Mouse (Mus musculus) forebrain, embryonic 14.5 days (tissue): ENCODE results near the gene Zfhx3. TPM values are rescaled to one million over a fixed set of nuclear protein-coding genes. Genes with fewer than 3 reads are reported as not detected.

Experiments
- ATAC-seq: fragments of 200-750 bp; cut with Nextera tagmentation; 2 replicates; pipeline ENCODE4 v1.8.0; 2017; ENCODE audit warnings: mild to moderate bottlenecking, moderate library complexity
- DNase-seq: peaks from one replicate; pipeline ENCODE4 v3.0.0-alpha.2; 2015; ENCODE audit warnings: low spot score
- H3K27ac ChIP-seq: fragments of 300-500 bp; sonication (generic); 2 replicates; pipeline ENCODE4 v1.5.1; 2014; ENCODE audit warnings: low read depth, mild to moderate bottlenecking, control low read depth, low read length, moderate library complexity
- H3K27me3 ChIP-seq: fragments of 300-500 bp; sonication (generic); replicated peaks from 2 replicates; pipeline ENCODE4 v1.6.1; 2014; ENCODE audit warnings: low read length, control low read depth, mixed read lengths; ENCODE audit not compliant: control insufficient read depth, insufficient read depth
- H3K36me3 ChIP-seq: fragments of 300-500 bp; sonication (generic); 2 replicates; pipeline ENCODE4 v1.6.1; 2014; ENCODE audit warnings: low read length, control low read depth; ENCODE audit not compliant: control insufficient read depth, insufficient read depth
- H3K4me1 ChIP-seq: fragments of 300-500 bp; sonication (generic); 2 replicates; pipeline ENCODE4 v1.6.1; 2014; ENCODE audit warnings: antibody characterized with exemption, low read length, control low read depth; ENCODE audit not compliant: control insufficient read depth, insufficient read depth
- H3K4me2 ChIP-seq: fragments of 300-500 bp; sonication (generic); 2 replicates; pipeline ENCODE4 v1.6.1; 2014; ENCODE audit warnings: mild to moderate bottlenecking, control low read depth, low read length
- H3K4me3 ChIP-seq: fragments of 300-500 bp; sonication (generic); 2 replicates; pipeline ENCODE4 v1.5.1; 2014; ENCODE audit warnings: low read depth, low read length, control low read depth
- H3K9ac ChIP-seq: fragments of 300-500 bp; sonication (generic); 2 replicates; pipeline ENCODE4 v1.6.1; 2014; ENCODE audit warnings: mild to moderate bottlenecking, low read length, control low read depth, moderate library complexity
- H3K9me3 ChIP-seq: fragments of 300-500 bp; sonication (generic); replicated peaks from 2 replicates; pipeline ENCODE4 v1.6.1; 2016; ENCODE audit warnings: low read length, control low read depth, mixed read lengths; ENCODE audit not compliant: control insufficient read depth
- WGBS: fragments of 180-500 bp; shearing (Covaris S2); extraction: QIAGEN DNeasy Blood & Tissue Kit; methylation state at CpG from one replicate; pipeline ENCODE4 v1.1.7; 2014; 5-methylcytosine and 5-hydroxymethylcytosine counted together
- polyA plus RNA-seq: library from polyadenylated mRNA; unstranded; fragments of >200 nt; fragmentation: Nextera tagmentation; extraction: Ambion mirVana; gene quantifications from 2 replicates; pipeline ENCODE4 v1.2.1, GENCODE M21; 2014

Gene Zfhx3
- polyA plus RNA-seq, 1 experiment from 2014 or later = 11.7 TPM

DNA sequence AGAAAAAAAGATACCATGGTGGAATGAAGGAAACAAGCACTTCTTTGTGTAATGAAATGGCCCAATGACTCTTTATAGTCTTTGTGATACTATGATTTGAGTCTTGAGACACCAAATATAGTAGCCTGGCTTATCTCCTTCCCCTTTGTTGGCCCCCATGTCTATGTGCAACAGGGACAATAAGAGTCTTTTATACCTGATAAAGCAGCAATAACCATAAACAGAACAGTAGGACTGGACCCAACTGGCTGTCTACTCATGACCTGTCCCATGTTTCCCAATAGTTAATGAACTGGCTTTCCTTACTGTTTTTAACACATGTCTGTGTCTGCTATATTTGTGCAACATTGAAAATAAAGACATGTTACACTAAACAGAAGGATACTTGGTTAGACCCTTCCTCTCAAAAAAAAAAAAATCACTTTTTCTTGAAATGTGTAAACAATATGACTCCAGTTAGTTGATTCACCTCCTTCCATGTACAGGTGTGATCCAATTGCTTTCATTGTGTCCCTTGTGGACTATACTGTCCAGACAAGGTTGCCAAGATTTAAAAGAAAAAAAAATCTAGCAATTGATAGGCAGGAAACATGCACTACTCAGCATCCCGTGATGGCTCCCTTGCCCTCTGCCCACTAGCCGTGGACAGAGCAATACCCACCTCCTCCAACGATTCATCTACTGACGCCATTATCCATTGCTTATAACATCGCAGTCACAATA, 631.0 kb downstream of the Zfhx3 start:
- Histone ChIP-seq H3K4me3 (no peak overlapping the region), H3K9ac (no peak overlapping the region), H3K4me1 (peaks cover 3% of the 10 kb centered on the region; the same call in 1 of the 2 replicates), H3K36me3 (no peaks in the 10 kb centered on the region), H3K27me3 (no peaks in the 10 kb centered on the region), H3K9me3 (no peaks in the 10 kb centered on the region), H3K27ac (no peak overlapping the region), H3K4me2 (no peak overlapping the region)
- DNase-seq (no peak), ATAC-seq (no peak)
- WGBS = 85% methylated on average over 5 of the region's 5 CpGs

DNA sequence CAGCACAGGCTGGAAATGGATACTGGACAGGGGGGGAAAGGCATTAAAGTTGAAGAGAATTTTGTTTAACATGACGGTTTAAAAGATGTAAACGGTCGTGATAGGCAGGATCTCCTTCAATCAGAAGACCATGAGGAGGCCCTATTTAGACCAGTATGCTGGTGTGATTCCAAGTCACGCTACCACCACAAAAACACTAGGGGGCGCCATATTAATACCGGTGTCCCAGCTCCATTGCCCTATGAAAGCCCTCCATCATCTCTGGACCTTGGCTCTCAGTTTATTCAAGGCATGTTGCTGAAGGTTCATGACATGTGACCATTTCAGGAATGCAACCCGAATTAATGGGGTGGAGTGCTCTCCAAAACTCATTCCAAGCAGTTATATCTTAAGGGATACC, 631.7 kb downstream of the Zfhx3 start:
- no peak overlapping the region for H3K4me3 ChIP-seq
- no peaks in the 10 kb centered on the region for H3K36me3 ChIP-seq
- H3K27me3 ChIP-seq = no peaks in the 10 kb centered on the region
- 36% methylated on average over 7 of the region's 7 CpGs for WGBS
- no peak overlapping the region for H3K9ac ChIP-seq
- ATAC-seq = no peak
- peaks cover 5% of the 10 kb centered on the region; the same call in 1 of the 2 replicates for H3K4me1 ChIP-seq
- H3K9me3 ChIP-seq = no peaks in the 10 kb centered on the region
- H3K27ac ChIP-seq = no peak overlapping the region
- no peak for DNase-seq
- H3K4me2 ChIP-seq = no peak overlapping the region

DNA sequence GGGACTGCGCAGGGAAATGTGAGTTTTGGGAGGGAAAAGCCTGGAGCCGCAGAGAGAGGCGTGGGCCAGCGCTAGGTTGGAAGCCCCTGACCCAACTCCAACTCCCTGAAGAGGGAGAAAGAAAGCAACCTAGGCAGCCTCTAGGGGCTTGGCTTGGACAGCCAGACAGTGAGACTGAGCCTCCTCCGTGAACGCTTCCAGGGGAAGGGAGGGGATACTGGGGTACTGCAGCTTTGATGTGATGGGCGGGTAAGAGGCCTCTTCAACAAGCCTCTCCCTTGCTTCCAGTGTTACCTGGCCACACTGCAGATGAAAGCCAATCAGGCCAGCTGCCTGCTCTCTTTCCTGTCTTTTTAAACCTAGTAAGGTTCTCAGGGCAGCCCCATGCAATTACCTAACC, 635.1 kb downstream of the Zfhx3 start:
- Histone ChIP-seq H3K27ac (no peak overlapping the region), H3K9me3 (no peaks in the 10 kb centered on the region), H3K4me1 (peaks cover 5% of the 10 kb centered on the region; the same call in 1 of the 2 replicates), H3K36me3 (no peaks in the 10 kb centered on the region), H3K27me3 (no peaks in the 10 kb centered on the region), H3K4me2 (no peak overlapping the region), H3K9ac (no peak overlapping the region), H3K4me3 (no peak overlapping the region)
- WGBS = 14% methylated on average over 7 of the region's 7 CpGs
- no peak for ATAC-seq
- DNase-seq = no peak

DNA sequence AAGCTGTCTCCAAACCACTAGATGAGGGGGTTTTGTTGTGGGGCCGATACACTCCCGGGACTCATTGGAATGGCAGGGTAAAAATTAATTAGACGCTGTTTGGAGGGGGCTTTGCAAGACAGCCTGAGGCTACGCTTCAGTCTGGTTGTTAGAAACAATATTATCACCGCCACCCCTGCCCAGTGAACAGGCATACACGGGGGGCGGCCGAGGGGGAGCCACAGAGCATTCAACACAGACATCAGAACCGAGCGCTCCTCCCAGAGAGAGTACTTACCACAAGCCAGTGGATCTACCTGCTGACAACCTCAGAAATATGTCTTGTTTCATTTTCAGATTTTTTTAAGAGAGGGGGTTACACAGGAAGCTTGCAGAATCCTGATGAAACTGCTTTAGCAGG, 635.9 kb downstream of the Zfhx3 start:
- Histone ChIP-seq H3K4me2 (no peak overlapping the region), H3K9ac (no peak overlapping the region), H3K4me1 (peaks cover 5% of the 10 kb centered on the region; the same call in 1 of the 2 replicates), H3K4me3 (no peak overlapping the region), H3K9me3 (no peaks in the 10 kb centered on the region), H3K36me3 (no peaks in the 10 kb centered on the region), H3K27ac (peak overlapping the region; percentile 21; the same call in 1 of the 2 replicates), H3K27me3 (no peaks in the 10 kb centered on the region)
- DNase-seq (no peak), ATAC-seq (no peak)
- 17% methylated on average over 10 of the region's 10 CpGs for WGBS

DNA sequence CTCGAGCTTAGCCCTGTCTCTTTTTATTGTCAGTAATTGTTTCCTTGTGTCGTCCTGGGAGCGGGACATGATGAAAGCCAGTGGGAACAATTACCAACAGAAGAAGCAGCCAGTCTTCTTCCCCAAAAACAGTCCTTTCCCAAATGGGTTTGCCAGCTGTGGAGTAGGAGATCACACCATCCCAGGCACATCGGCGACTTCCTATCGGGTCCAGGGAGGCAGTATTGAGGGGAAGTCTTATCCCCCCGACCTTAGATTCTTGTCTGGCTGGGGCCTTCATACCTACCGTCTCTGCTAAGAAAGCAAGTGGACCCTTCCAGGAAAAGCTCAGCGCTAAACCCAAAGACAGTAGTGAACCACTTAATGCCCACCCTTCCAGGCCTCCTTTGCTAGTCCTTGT, 637.4 kb downstream of the Zfhx3 start:
- 72% methylated on average over 9 of the region's 9 CpGs for WGBS

DNA sequence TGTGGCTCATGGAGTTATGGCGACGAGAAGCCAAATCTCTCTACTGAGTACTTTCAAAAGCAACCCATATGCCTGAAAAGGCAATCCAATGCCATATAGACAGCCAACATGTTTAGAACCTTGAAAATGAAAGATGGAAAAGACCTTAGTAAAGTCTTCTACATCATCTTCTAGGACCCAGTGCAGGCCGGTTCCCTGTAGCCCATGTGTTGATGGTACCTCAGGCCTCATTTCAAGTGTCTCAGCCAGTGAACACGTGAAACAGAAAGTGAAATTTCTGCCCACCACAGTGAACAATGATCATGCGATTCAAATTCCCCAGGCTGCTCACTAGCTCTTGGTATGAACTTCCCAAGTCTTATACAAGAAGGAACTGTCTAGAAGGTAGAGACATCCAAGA, 637.9 kb downstream of the Zfhx3 start:
- WGBS = 96% methylated on average over 5 of the region's 5 CpGs
- no peaks in the 10 kb centered on the region for H3K36me3 ChIP-seq
- H3K27ac ChIP-seq = no peak overlapping the region
- DNase-seq (no peak), ATAC-seq (no peak)
- no peak overlapping the region for H3K4me2 ChIP-seq
- H3K4me3 ChIP-seq = no peak overlapping the region
- peaks cover 5% of the 10 kb centered on the region; the same call in 1 of the 2 replicates for H3K4me1 ChIP-seq
- H3K27me3 ChIP-seq = no peaks in the 10 kb centered on the region
- no peak overlapping the region for H3K9ac ChIP-seq
- H3K9me3 ChIP-seq = no peaks in the 10 kb centered on the region

More for the DNA sequence above, 637.4 kb downstream of the Zfhx3 start:
- Histone ChIP-seq H3K27ac (no peak overlapping the region), H3K36me3 (no peaks in the 10 kb centered on the region), H3K27me3 (no peaks in the 10 kb centered on the region), H3K9ac (no peak overlapping the region), H3K4me1 (peaks cover 5% of the 10 kb centered on the region; the same call in 1 of the 2 replicates), H3K4me3 (no peak overlapping the region), H3K9me3 (no peaks in the 10 kb centered on the region), H3K4me2 (no peak overlapping the region)
- DNase-seq (no peak), ATAC-seq (no peak)

DNA sequence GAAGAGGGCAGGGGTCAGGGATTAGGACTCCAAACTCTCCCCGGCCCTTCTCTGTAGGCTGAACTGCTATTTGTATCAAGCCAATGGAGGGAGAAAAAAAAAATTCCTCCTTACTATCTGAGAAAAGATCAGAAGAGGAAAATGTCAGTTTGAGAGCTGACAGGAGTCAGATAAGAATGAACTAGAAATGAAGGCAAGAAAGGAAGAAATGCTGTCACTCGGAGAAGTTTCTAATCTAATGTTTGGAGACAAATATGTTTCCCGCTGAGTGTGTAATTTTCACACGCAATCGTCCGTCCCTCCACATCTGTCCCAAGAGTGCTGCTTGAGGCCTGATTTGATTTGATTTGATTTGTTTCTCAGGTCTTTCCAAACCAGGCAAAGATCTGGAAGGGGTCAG, 639.1 kb downstream of the Zfhx3 start:
- H3K9ac ChIP-seq = no peak overlapping the region
- no peaks in the 10 kb centered on the region for H3K9me3 ChIP-seq
- H3K27me3 ChIP-seq = no peaks in the 10 kb centered on the region
- no peak for DNase-seq
- WGBS = 81% methylated on average over 6 of the region's 6 CpGs
- H3K36me3 ChIP-seq = no peaks in the 10 kb centered on the region
- no peak overlapping the region for H3K4me3 ChIP-seq
- no peak for ATAC-seq
- no peak overlapping the region for H3K4me2 ChIP-seq
- no peak overlapping the region for H3K27ac ChIP-seq
- H3K4me1 ChIP-seq = peaks cover 5% of the 10 kb centered on the region; the same call in 1 of the 2 replicates

DNA sequence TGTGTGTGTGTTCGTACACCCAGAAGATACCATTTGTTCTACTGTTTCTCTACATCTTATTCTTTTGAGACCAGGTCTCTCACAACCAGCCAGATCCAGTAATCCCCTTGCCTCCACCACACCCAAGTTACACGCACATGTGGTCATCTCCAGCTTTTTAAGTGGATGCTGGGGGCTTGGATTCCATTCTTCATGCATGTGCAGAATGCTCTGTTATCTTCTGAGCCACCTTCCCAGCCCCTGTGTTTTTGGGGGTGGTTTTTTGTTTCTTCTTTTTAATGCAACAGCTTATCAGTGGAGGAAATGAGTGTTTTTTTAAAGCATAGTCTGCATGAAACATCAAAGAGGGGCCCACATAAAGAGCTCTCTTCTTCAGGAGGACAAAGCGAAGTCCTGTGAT, 639.8 kb downstream of the Zfhx3 start:
- Histone ChIP-seq H3K9me3 (no peaks in the 10 kb centered on the region), H3K27me3 (no peaks in the 10 kb centered on the region), H3K4me1 (peaks cover 5% of the 10 kb centered on the region; the same call in 1 of the 2 replicates), H3K4me3 (no peak overlapping the region), H3K27ac (no peak overlapping the region), H3K9ac (no peak overlapping the region), H3K4me2 (no peak overlapping the region), H3K36me3 (no peaks in the 10 kb centered on the region)
- ATAC-seq (no peak), DNase-seq (no peak)
- 91% methylated on average over 3 of the region's 3 CpGs for WGBS

DNA sequence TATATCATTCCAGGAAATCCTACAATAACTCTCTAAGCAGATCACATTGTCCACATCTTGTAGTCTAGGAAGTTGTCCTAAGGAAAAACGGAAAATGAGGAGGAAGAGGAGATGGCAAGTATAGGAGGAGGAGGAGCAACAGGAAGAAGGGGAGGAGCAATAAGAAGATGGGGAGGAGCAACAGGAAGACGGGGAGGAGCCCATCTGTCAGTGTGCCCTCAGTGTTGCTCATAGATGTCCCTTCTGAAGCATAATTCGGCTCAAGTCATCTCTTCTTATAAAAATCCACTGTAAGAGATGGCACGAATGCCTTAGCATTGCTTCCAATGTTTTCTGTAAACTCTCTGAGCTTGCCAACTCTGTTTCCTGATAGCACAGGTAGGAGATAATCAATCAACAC, 640.8 kb downstream of the Zfhx3 start:
- DNase-seq = no peak

More for the DNA sequence above, 640.8 kb downstream of the Zfhx3 start:
- WGBS = 84% methylated on average over 4 of the region's 4 CpGs
- H3K36me3 ChIP-seq = no peaks in the 10 kb centered on the region
- H3K27ac ChIP-seq = no peak overlapping the region
- H3K4me1 ChIP-seq = peaks cover 4% of the 10 kb centered on the region; the same call in 1 of the 2 replicates
- no peak overlapping the region for H3K4me3 ChIP-seq
- no peak overlapping the region for H3K9ac ChIP-seq
- no peak for ATAC-seq
- H3K9me3 ChIP-seq = no peaks in the 10 kb centered on the region
- no peaks in the 10 kb centered on the region for H3K27me3 ChIP-seq
- no peak overlapping the region for H3K4me2 ChIP-seq
